Mouse (Mus musculus) cerebellum, adult 2 months (tissue): ENCODE results near the gene Dcaf12. TPM values are rescaled to one million over a fixed set of nuclear protein-coding genes. Genes with fewer than 3 reads are reported as not detected.
A peak's percentile ranks its signal among the peaks of the same experiment; 100 is the strongest.

Source experiments
- DNase-seq, 2 experiments: peaks; one replicate each; pipeline ENCODE4 v3.0.0; 2021
- H3K27ac ChIP-seq: fragments of 200-500 bp; 2 replicates; pipeline ENCODE4 v1.5.1; 2012; ENCODE audit warnings: low read length, control low read depth, inconsistent platforms; ENCODE audit not compliant: insufficient read depth
- H3K27me3 ChIP-seq: fragments of 200-500 bp; 2 replicates; pipeline ENCODE4 v1.6.1; 2012; ENCODE audit warnings: inconsistent platforms, mild to moderate bottlenecking, low read length, moderate library complexity; ENCODE audit not compliant: control insufficient read depth, insufficient read depth
- H3K4me1 ChIP-seq: fragments of 200-500 bp; 2 replicates; pipeline ENCODE4 v1.6.1; 2011; ENCODE audit warnings: low read length; ENCODE audit not compliant: control insufficient read depth, insufficient read depth
- H3K4me3 ChIP-seq: fragments of 200-500 bp; replicated peaks from 2 replicates; pipeline ENCODE3; 2011; ENCODE audit warnings: mild to moderate bottlenecking, low read depth, low read length, control low read depth; ENCODE audit not compliant: insufficient read depth
- CTCF ChIP-seq: fragments of 200-500 bp; IDR thresholded peaks from 2 replicates; pipeline ENCODE4 v1.5.1; 2011; ENCODE audit warnings: low read depth, mild to moderate bottlenecking, control low read depth, low read length, moderate library complexity, borderline replicate concordance; ENCODE audit not compliant: insufficient read depth
- POLR2A ChIP-seq: fragments of 200-500 bp; IDR thresholded peaks from 2 replicates; pipeline ENCODE4 v1.6.1; 2011; ENCODE audit warnings: low read length, control low read depth, borderline replicate concordance; ENCODE audit not compliant: insufficient read depth
- WGBS: fragments of 180-500 bp; shearing (Covaris S2); methylation state at CpG from one replicate; pipeline ENCODE4 v1.1.7; 2018; 5-methylcytosine and 5-hydroxymethylcytosine counted together
- polyA plus RNA-seq: library from polyadenylated mRNA; depleted of rRNA; stranded (reverse); fragments of >200 nt; gene quantifications from 2 replicates; pipeline ENCODE4 v1.2.3, GENCODE M21; 2012

Dcaf12 gene
- polyA plus RNA-seq, 1 experiment, result 40.4 TPM

DNA sequence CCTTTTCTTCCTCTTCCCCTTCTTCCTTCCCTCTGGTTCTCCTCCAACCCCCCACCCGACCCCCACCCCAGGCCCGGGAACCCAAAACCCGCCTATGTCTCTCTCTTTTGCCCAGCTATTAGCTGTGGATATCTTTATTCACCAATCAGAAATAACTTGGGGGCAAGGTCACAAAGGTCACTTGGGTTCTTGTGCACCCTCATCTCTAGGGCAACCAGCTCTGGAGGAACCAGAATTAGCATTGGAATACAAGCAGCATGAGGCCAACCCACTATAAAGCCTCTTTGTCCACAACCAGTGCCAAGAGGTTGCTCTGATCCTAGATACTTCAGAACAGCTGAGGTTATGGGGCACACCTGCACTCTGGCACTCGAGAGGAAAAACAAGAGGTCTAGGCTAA, 14.8 kb upstream of the Dcaf12 start:
- DNase-seq, result no peak
- WGBS, result 28% methylated on average over 4 of the region's 4 CpGs
- no peaks in the 10 kb centered on the region; the same call in 1 of the 2 replicates for H3K27me3 ChIP-seq
- H3K4me3 ChIP-seq, result no peak overlapping the region
- H3K27ac ChIP-seq, result no peak overlapping the region
- no peak for TF ChIP-seq CTCF
- TF ChIP-seq POLR2A, result no peak
- no peaks in the 10 kb centered on the region for H3K4me1 ChIP-seq

- Histone ChIP-seq H3K27ac (no peak overlapping the region), H3K27me3 (no peaks in the 10 kb centered on the region; the same call in 1 of the 2 replicates), H3K4me3 (no peak overlapping the region), H3K4me1 (no peaks in the 10 kb centered on the region)
- TF ChIP-seq POLR2A (no peak), CTCF (no peak)
- 84% methylated on average over 6 of the region's 6 CpGs for WGBS
- no peak for DNase-seq
Observed at GRCm38 (mm10) chr4:41326876-41327275, 12.2 kb upstream of the Dcaf12 start.

GRCm38 (mm10) chr4:41320971-41321370, 6.3 kb upstream of the Dcaf12 start:
- DNase-seq, result no peak
- no peak for TF ChIP-seq CTCF
- TF ChIP-seq POLR2A, result no peak
- no peaks in the 10 kb centered on the region for H3K4me1 ChIP-seq
- H3K27me3 ChIP-seq, result no peaks in the 10 kb centered on the region
- H3K4me3 ChIP-seq, result no peak overlapping the region
- H3K27ac ChIP-seq, result no peak overlapping the region
- WGBS, result 76% methylated on average over 4 of the region's 4 CpGs

GRCm38 (mm10) chr4:41318267-41318666, 3.6 kb upstream of the Dcaf12 start:
- Histone ChIP-seq H3K27ac (no peak overlapping the region), H3K4me1 (peaks cover under 1% of the 10 kb centered on the region; the same call in 1 of the 2 replicates), H3K27me3 (no peaks in the 10 kb centered on the region), H3K4me3 (no peak overlapping the region)
- DNase-seq, result no peak
- WGBS, result 82% methylated on average over 5 of the region's 5 CpGs
- TF ChIP-seq CTCF, result no peak
- no peak for TF ChIP-seq POLR2A

DNA sequence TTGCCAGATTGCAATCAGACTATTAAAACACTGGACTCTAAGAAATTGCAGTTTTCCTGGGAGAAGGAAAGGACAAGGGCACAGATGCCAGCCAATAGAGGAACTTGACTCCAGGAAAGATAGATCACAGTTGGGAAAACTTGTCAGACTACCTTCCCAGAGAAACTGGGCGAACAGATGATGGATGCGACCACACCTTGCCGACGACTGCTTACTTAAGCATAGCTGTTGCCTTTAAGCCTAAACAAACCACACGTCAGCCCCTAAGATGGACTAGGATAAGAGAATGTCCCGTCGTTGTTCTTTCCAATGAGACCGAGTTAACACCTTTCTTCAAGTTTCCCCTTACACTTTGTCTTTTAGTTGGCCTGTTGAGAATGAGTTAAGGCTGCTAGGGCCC, 484 bp upstream of the Dcaf12 start:
- Histone ChIP-seq H3K4me3 (peak overlapping the region; percentile 82), H3K27me3 (no peaks in the 10 kb centered on the region), H3K4me1 (peaks cover 5% of the 10 kb centered on the region; the same call in 1 of the 2 replicates), H3K27ac (peak overlapping the region; percentile 73)
- DNase-seq, result no peak
- TF ChIP-seq POLR2A, result no peak
- TF ChIP-seq CTCF, result no peak
- WGBS, result 55% methylated on average over 8 of the region's 8 CpGs

DNA sequence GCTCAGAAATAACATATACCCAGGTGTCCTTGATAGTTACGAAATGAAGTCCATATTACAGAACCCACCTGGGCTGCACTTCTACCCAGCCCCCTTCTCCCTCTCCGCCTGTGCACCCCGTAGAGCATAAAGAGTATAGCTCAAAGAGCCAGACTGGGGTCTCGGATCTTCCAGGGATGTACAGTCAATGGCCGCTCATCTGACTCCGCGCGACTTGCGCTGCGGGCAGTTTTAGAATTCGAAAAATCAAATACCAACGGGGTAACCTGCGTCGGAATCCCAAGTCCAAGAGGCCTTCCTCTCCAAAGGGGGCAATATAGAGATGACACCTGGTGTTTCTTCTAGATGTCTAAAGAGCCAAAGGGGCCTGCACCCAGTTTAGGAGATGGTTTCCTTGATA, 967 bp downstream of the Dcaf12 start:
- 9% methylated on average over 14 of the region's 14 CpGs for WGBS
- Histone ChIP-seq H3K4me1 (peaks cover 5% of the 10 kb centered on the region; the same call in 1 of the 2 replicates), H3K27ac (0 out of 2 replicates have a peak overlapping the region, but pooled peaks have one; percentile 3), H3K4me3 (peak overlapping the region; percentile 82), H3K27me3 (no peaks in the 10 kb centered on the region)
- no peak for TF ChIP-seq CTCF
- TF ChIP-seq POLR2A, result no peak
- DNase-seq, result peak in 1 of 2 experiments; percentile 9

- no peak overlapping the region for H3K4me3 ChIP-seq
- DNase-seq, result no peak
- no peaks in the 10 kb centered on the region for H3K27me3 ChIP-seq
- 91% methylated on average over 9 of the region's 9 CpGs for WGBS
- TF ChIP-seq CTCF (no peak), POLR2A (no peak)
- H3K27ac ChIP-seq, result no peak overlapping the region
- peaks cover 5% of the 10 kb centered on the region for H3K4me1 ChIP-seq
Observed at GRCm38 (mm10) chr4:41310567-41311563, 3.8 kb downstream of the Dcaf12 start.

DNA sequence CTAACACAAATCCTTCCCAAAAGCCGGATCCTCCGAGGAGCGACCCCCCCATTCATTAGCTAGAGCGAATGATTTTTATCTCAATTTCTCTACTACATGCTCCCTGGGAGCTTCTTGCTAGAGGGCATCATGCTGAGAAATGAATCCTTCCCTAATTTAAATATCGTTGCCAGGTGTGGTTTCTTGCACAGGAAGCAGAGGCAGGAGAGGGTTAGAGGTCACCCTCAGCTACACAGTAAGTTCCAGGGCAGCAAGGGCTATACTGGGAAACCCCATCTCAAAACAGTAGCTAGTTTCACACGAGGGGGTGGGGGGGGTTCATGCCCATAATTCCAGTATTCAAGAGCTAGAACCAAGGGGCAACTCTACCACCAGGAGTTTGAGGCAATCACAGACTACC, 7.3 kb downstream of the Dcaf12 start:
- no peak for DNase-seq
- no peak for TF ChIP-seq POLR2A
- no peak for TF ChIP-seq CTCF
- Histone ChIP-seq H3K4me3 (no peak overlapping the region), H3K4me1 (peaks cover 8% of the 10 kb centered on the region), H3K27me3 (no peaks in the 10 kb centered on the region), H3K27ac (no peak overlapping the region)
- 81% methylated on average over 6 of the region's 6 CpGs for WGBS
